Mouse (Mus musculus) stomach, postnatal 0 days (tissue): ENCODE measurements around the gene Pgls.

Experiments used
- CTCF ChIP-seq: IDR thresholded peaks from 2 replicates; pipeline ENCODE4 v1.5.1; 2016; ENCODE audit warnings: antibody characterized with exemption, low read depth, mild to moderate bottlenecking, moderate library complexity
- EP300 ChIP-seq: optimal IDR thresholded peaks from 2 replicates; pipeline ENCODE3; 2016; ENCODE audit warnings: antibody characterized with exemption

- TF ChIP-seq EP300 = no peak
- no peak for TF ChIP-seq CTCF
These were observed at the start of gene Pgls for GRCm38 (mm10) chr8:71591471-71592373.
